Mouse (Mus musculus) cerebellum, postnatal 14 days (tissue): ENCODE data around the gene Efs.
"Not testable (repeated sequence)": the region's sequence is repeated elsewhere in the genome, so short reads cannot be mapped to it uniquely, and the experiment has no call there.

Experiments
- DNase-seq, 2 experiments: peaks; one replicate each; pipeline ENCODE4 v3.0.0; 2021; ENCODE audit warnings: mixed read lengths in 2 of 2

Gene Efs

DNA sequence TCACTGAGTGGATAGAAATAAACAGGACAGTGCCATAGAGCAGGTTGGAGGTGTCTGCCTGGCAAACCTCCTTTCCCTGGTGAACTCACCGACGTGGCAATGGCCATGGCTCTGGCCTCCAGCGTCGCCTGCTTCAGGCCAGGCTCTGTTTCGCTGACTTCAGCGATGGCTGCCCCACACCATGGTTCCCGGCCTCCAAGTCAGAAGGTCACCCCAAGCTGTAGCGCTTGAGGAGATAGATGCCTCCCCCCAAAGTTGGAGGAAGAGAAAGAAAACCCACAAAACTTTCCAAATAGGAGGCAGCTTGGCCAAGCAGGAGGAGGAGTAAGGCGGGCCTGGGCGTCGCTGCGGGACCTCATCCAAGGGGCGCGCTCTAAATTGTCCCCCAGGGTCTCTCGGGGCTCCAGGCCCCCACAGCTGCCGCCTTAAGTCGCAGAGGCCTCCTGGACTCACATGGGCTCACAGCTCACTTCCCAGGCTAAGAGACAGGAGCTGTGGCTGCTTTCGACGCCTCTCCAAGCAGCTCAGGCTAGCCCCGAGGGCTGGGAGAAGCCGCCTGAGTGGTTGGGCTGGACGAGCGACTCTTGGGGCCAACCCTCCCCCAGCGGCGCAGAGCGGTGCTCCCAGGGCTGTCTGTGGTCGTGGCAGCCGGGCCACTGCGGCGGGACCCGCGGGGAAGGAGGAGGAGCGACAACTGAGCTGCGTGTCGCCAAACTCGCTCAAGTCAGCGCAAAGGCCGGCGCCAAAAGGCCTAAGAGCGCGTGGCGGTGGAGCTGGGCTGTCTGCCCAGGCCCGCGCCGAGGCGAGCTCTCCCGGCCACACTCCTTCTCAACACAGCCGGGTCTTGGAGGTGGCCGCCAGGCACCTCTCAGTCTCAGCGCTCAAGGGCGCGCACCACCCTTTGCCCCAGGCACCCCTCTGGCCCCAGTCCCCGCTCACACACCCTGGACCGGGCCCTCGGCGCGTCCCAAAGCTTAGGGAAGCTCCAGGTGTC lies at the start of gene Efs:
Gene Efs, minus strand, starts transcription at position 778 of the 994 bp plus-strand sequence.
- DNase-seq: peak; percentile 74 to 77

DNA sequence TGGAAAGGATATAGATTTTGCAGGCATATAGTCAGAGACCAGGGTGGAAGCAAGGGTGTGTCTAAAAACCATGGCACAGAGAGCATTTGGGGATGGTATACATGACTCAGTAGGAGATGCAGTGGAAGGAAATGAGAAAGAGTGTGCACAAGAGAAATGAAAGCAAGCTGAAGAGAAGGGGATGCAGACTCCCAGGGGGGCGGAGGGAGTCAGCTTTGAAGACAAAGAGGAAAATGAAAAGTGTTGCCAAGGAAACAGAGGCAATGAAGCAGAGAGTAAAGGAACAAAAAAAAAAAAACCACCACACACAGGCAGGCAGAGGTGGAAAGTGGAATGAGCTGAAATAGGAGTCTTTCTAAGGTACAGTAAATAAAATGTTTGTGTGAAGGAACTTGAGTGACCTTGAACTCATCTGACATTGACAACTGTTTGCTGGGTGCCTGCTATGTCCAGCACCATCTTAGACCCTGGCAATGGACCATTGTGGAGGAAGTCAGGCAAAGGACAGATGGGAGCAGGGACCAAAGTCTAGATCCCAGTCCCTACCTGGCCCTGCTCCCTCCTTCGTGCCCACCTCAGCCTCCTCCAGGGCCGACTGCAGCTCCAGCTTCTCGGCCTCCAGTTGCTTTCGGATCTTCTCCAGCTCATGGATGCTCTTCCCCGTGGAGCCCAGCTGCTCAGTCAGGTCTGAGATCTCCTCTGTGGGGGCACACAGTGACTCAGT lies 48.3 kb upstream of the Efs start:
- no peak for DNase-seq

DNA sequence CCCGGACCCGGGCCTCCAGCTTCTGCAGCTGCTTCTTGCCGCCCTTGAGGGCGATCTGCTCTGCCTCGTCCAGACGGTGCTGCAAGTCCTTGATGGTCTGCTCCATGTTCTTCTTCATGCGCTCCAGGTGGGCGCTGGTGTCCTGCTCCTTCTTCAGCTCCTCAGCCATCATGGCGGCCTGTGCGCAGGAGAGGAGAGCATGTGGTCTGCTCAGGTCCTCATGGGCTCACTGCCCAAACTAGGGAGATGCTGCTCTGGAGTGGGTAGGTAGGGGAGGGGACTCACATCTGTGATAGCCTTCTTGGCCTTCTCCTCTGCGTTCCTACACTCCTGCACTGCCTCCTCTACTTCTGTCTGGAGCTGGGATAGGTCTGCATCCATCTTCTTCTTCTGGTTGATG lies 46.9 kb upstream of the Efs start:
- DNase-seq: not testable (repeated sequence)

DNA sequence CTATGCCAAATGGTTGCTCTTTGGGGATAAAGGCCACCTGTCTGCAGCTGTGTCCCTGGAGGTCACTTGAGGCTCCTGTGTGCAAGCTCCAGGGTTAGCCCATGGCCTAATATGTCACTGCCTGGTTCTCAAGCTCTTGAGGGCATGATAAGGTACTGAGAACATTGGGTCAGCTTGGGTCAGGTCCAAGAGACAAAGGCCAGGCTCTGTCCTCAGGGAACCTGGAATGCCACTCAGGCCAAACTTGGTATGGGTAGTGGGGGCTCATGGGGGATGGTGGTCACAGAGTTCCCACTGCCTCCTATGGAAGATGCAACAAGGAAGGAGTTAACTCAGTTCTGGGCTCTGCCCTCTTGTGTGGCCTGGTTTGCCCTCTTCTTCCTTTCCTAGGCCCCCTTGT lies 42.4 kb upstream of the Efs start:
- DNase-seq: no peak

DNA sequence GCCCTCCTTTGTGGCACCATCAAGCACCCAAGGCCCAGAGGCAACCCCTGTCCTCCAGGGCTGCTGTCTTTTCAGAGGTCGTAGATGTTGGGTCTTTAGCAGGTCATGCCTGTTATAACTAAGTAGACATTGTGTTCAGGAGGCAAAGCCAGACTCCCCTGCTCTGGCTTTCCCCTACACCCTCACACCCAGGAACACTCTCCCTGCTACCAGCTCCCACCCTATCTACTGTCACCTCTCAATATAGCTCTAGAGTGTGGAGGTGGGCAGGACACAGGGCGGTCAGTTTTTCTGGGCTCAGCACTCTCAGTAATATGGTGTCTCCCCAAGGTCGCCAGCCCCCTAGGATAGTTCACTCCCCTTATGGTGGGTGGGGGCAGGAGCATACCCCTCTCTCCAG lies 41.9 kb upstream of the Efs start:
- no peak for DNase-seq

DNA sequence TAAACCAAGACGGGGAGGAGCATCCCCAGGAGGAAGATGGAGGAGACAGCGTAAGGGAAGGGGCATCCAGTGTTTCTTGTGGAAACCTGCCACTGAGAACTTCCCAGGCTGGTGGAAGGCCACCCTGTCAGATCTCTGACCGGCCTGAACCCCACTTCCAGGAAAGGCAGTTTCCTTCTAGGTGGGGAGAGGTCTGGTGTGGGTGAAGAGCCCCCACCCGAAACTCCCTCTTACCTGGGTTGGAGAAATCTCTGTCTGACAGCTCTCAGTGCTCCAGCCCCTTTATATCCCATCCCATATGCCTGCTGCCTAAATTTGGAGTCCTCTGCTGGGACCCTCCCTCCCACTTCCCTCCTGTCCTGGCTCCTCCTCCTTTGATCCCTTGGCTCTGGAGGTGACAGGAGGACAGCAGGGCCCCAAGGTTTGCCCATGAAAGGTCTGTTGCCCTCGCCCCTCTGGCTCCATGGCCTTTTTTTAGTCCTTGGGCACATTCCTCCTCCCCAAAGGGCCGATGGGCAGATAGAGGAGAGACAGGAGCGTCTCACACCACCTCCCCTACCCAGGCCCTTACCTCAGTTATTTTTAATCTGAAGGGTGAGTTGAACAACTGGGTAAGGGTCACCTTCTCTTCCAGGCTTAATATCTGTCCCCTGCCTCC lies 40.5 kb upstream of the Efs start, which contains the start of gene Myh6:
Gene Myh6, minus strand, starts transcription at position 608 of the 658 bp plus-strand sequence.
- no peak for DNase-seq

DNA sequence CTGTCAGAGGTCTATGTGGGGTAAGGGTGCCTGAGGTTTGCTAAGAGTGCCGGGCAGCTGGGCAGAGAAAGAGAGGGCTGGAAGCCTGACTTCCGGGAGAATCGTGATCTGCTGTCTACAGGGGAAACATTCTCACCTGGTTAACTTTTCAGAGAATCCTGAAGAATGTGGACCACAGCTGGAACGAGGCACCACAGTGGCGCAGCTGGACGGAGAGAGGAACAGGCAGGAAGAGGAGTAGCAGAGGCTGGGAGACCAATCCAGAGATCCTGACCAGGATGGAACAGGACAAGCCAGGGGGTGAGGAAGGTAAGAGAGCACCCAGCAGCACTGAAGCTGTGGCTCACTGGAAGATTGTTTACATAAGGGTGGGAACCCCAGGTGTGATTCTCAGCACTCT lies 39.7 kb upstream of the Efs start:
- DNase-seq: no peak

DNA sequence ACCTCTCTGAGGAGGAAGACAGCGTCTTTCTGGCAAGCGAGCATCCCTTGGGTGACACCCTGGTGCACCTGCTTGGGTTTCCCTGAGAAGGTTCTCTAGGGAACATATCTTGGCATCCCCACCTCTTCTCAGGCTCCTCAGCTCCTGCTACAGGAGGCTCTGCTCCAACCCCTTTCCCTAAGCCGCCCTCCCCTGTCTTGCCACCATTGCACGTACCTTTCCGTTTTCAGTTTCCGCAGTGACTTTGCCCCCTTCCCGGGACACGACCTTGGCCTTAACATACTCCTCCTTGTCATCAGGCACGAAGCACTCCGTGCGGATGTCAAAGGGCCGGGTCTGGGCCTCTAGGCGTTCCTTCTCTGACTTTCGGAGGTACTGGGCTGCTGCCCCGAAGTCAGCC lies 39.1 kb upstream of the Efs start:
- DNase-seq: no peak

DNA sequence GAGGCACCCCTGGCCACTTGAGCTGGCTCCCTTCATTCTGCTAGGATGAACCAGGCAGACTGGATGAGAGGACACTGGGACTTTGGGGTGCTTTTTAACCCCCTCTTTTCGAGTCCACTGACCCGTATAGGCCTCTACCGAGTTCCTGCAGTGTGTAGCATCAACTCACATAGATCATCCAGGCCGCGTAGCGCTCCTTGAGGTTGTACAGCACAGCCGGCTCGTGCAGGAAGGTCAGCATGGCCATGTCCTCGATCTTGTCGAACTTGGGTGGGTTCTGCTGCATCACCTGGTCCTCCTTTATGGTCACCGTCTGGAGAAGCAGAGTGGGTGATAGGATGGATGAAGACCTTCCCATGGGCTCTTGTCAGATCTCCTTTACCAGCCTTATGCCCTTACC lies 37.8 kb upstream of the Efs start:
- DNase-seq: no peak

DNA sequence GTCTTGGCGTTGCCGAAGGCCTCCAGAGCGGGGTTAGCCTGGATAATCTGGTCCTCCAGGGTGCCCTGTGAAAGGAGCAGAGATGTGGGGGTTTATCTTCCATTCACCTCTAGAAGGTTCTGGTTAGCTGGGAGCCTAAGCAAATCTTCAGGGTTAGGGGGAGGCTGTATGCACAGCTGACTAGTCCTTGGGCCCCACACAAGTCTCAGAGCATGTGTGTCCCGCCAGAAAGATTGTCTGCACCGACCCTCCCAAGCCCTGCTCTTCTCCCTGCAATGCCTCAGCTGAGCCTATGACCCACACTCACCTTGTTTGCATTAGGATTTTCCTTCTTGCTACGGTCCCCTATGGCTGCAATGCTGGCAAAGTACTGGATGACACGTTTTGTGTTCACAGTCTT lies 36.8 kb upstream of the Efs start:
- DNase-seq: no peak

DNA sequence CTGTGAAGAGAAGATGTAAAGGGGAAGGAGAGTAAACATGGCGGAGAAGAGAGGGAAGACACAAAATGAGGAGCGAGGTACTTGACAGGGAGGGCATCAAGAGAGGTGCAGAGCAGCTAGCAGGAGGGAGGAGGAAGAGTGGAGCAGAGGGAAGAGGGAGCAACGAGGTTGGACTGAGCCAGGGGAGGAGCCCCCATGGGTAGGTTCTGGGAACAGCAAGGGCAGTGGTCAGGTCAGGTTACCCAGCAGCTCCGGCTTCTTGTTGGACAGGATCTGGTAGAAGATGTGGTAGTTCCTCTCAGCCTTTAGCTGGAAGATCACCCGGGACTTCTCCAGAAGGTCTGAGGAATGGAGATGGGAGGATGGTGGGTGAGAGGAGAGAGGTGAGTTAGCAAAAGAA lies 35.6 kb upstream of the Efs start:
- no peak for DNase-seq

DNA sequence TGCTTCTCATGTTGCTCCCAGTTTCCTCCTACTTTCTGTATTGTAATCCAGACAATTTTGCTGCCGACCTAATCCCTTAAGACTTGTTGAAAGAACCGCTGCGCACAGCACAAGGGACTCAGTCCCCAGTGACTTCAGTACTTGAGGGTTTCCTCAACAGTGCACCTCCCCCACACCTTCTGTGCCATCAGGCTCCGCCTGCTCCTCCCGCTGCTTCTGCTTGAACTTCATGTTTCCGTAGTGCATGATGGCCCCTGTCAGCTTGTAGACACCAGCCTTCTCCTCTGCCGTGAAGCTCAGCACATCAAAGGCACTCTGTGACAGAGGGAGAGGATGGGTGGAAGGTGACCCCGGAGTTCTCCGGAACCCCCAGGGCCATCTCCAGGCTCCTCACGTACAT lies 34.8 kb upstream of the Efs start:
- DNase-seq: no peak

DNA sequence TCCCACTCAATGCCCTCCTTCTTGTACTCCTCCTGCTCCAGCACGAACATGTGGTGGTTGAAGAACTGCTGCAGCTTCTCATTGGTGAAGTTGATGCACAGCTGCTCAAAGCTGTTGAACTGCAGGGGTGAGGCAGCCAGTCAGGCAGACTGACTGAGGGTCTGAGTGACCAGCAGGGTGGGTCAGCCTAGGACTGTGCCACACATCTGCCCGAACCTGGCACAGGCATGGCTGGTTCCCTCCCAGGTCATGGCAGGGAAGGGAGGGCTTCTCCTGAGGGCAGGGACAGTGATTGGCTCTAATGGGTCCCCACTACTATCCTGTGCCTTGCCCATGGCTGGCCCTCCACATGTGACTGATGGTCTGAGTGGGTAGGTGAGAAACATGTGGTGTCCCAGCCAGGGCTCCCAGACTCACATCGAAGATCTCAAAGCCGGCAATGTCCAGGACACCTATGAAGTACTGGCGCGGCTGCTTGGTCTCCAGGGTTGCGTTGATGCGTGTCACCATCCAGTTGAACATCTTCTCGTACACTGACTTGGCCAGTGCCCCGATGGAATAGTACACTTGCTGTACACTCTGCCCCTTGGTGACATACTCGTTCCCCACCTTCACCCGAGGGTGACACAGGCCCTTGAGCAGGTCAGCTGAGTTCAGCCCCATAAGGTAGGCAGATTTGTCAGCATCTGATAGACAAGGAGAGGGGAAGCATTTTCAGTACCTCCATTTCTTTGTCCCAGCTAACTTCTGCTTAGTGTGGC lies 34.1 kb upstream of the Efs start:
- DNase-seq: not testable (repeated sequence)

DNA sequence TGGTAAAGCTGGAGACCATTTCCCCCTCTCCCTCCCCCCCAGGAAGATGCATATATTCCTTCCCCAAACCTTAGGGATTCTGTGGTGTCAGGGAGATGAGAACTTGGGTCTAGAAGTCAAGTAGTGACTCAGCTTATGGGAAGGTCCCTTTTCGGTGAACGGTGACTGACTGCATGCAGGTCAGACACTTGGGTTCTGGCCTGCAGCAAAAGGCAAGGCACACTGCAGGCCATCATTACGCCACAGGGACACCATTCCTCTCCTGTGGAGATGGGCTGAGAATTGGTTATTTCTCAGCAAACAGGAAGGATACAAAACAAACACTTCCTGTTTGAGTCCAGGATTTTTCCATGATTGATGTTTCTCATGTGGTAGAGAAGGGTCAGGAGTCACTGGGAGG lies 33.3 kb upstream of the Efs start:
- no peak for DNase-seq

DNA sequence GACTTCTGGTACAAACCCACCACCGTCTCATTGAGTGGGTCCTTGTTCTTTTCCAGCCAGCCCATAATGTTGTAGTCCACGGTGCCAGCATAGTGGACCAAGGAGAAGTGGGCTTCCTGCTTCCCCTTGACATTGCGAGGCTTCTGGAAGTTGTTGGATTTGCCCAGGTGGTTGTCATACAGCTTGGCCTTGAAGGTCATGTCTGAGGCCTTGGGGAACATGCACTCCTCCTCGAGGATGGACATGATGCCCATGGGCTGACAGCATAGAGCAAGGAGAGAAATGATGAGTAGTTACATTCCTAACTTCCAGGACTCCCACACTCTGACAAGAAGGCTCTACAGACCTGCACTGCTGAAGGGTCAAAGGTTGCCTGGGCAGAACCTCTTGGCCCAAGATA lies 32.6 kb upstream of the Efs start:
- DNase-seq: no peak

DNA sequence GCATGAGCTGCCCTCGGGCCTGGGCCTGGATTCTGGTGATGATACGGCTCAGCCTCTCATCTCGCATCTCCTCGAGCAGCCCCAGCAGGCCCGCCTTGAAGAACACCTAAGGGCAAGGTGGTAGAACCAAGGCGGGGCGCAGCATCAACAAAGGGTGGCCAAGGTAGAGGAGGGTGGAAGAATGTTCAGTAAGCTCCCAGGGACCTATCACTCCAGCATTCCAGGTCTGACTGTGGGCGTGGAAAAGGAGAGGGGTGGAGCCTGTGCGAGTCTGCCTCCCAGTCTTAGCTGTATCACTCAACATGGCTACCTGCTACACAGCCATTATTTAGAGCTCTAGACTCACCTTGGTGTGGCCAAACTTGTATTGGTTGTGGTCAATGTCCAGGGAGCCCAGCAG lies 30.6 kb upstream of the Efs start:
- DNase-seq: no peak

DNA sequence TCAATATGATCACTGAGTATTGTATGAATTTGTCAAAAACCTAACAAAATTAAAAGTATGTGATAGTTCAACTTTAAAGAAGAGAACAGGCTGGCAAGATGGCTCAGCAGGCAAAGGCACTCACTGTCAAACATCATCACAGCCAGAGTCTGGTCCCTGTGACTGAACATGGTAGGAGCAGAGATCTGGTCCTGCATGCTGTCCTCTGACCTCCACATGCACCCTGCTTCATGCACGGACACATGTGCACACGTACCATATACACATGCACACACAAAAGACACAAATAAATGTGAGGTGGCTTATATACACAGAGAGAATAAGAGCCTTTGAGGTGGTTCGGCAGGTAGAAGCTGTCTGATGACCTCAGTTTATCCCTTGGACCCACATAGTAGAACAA lies 29.6 kb upstream of the Efs start:
- DNase-seq: no peak

DNA sequence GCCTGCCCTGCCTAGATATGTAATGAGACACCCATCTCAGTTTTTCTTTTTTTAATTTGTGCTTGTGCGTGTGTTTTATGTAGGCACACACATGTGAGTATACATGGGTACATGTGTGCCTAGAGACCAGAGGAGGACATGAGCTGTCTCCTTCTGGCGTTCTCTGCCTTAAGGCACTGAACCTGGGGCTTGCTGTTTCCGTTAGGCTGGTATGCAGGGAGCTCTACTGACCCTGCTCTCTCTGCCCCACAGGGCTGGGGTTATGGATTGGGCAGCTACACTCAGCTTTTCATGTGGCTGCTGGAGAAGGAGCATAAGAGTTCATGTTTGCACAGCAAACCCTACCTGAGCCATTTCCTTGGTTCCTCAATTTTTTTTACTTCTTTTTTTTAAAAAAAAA lies 28.5 kb upstream of the Efs start:
- no peak for DNase-seq

DNA sequence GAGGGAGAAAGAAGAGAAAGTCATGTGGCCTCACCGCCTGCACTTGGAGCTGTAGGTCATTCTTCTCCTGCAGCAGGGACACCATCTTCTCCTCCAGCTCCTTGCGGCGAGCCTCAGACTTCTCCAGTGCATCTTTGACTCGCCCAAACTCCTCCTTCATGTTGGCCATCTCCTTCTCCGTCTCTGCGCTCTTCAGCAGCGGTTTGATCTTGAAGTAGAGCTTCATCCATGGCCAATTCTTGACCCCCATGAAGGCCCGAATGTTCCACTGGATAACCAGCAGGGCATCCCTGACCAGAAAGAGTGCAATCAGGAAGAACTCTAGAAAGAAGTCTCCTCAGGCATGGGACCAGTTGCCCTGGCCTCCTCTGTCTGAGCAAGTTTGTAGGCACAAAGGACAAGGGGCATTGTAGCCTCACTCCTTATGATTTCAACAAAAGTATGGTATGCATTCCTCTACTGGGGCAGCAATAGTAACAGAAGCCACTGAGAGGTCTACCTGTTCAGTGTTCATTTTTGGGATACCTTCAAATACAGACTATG lies 27.8 kb upstream of the Efs start:
- no peak for DNase-seq

DNA sequence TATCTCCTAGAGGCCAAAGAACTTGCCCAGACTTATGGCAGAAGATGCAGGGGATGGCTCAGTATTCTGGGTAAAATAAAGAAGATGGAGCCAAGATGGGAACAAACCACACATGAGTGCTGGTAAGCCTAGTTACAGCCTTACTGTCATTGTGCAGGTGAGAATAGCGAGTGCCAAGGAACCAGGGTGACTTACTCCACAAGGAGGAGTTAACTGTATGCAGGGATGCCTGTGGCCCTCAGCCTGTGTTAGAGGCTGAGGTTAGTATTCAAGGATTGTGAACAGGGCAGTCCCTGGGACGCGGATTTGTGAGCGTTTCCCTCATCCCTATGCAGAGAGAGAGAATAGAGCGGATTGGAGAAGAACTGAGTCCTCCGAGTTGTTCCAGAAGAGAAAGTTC lies 25.7 kb upstream of the Efs start:
- no peak for DNase-seq

DNA sequence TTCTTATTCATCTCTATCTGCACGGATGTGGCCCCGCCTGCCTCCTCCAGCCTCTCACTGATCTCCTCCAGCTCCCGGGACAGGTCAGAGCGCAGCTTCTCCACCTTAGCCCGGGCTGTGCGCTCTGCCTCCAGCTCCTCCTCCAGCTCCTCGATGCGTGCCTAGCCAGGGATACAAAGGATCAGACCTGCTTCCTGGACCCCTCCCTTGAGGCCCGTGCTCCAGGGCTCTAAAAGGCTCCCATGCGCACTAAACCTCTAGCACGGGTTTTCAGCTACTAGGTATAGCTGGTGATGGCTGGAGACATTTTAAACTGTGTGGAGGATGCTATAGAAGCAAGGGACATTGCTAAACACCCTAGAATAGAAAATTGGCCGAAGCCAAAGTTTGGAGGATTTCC lies 24.6 kb upstream of the Efs start:
- DNase-seq: no peak

DNA sequence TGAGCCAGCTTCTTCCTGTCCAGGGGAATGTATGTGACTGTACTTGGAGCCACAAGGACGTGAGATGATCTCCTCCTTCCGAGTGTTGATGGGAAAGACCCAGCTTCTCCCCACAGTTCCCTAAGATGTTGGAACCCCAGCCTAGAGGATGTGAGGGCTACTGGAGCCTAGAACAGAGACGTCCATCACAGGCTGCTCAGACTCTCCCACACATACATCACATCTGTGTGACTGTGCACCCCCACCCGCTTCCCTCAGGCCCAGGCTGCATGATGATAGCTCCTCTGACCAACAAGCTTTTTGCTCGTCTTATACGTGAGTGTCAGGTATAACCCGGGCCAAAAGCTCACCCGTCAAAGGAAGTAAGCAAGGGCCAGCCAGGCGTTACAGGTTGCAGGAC lies 22.9 kb upstream of the Efs start:
- DNase-seq: no peak
